Mouse (Mus musculus): Measurements from ENCODE around the gene Dohh.

Dohh gene

GRCm38 (mm10) chr10:81406504-81407440 lies 22.5 kb downstream of the Dohh start:
- no peak for DNase-seq

GRCm38 (mm10) chr10:81407539-81408423 lies 23.6 kb downstream of the Dohh start:
- DNase-seq, result peak; percentile 89

GRCm38 (mm10) chr10:81408424-81408729 lies 24.1 kb downstream of the Dohh start:
- no peak for DNase-seq

- peak; percentile 83 for DNase-seq
Observed at GRCm38 (mm10) chr10:81408871-81409291, 24.7 kb downstream of the Dohh start.

GRCm38 (mm10) chr10:81409330-81409729 lies 25.1 kb downstream of the Dohh start:
- DNase-seq, result no peak

GRCm38 (mm10) chr10:81410350-81410749 lies 26.1 kb downstream of the Dohh start:
- no peak for DNase-seq

GRCm38 (mm10) chr10:81410981-81411380 lies 26.8 kb downstream of the Dohh start:
- no peak for DNase-seq

GRCm38 (mm10) chr10:81411471-81412400 lies 27.5 kb downstream of the Dohh start:
- peak; percentile 84 for DNase-seq

GRCm38 (mm10) chr10:81412586-81413309 lies 28.5 kb downstream of the Dohh start:
- no peak for DNase-seq

GRCm38 (mm10) chr10:81413310-81414261 lies 29.4 kb downstream of the Dohh start:
- peak; percentile 86 for DNase-seq

- no peak for DNase-seq
Observed at GRCm38 (mm10) chr10:81414682-81415081, 30.5 kb downstream of the Dohh start.

GRCm38 (mm10) chr10:81415146-81415545 lies 30.9 kb downstream of the Dohh start:
- no peak for DNase-seq

- DNase-seq, result no peak
Observed at GRCm38 (mm10) chr10:81415549-81416310, 31.5 kb downstream of the Dohh start.

- peak; percentile 93 for DNase-seq
Observed at GRCm38 (mm10) chr10:81416581-81417226, 32.5 kb downstream of the Dohh start.

- peak; percentile 7 for DNase-seq
Observed at GRCm38 (mm10) chr10:81417227-81418215, 33.3 kb downstream of the Dohh start.

GRCm38 (mm10) chr10:81418216-81419070 lies 34.2 kb downstream of the Dohh start:
- peak; percentile 3 for DNase-seq

All from layer of hippocampus, adult 9-11 months (tissue).